Mouse (Mus musculus): ENCODE data around the gene Abcg1.

The Abcg1 gene

DNA sequence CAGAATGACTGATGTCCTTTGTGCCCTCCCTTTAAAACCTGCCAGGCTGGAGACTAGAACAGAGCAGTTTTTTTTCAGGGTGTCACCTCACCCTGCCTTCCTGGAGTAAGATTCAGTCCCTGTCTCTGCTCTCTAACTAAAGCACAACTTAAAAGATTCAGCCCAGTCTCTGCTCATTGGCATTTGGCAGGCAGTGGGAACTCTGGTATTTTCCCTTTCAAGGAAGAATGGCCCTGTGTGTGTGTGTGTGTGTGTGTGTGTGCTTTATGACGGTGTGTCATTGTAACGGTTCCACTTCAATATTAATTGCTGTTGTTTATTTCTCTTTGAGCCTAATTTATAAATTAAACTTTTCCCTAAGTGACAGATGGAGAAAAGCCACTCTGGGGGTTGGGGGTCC lies 14.7 kb upstream of the Abcg1 start:
- no peak for DNase-seq (ENCODE audit: low spot score)

DNA sequence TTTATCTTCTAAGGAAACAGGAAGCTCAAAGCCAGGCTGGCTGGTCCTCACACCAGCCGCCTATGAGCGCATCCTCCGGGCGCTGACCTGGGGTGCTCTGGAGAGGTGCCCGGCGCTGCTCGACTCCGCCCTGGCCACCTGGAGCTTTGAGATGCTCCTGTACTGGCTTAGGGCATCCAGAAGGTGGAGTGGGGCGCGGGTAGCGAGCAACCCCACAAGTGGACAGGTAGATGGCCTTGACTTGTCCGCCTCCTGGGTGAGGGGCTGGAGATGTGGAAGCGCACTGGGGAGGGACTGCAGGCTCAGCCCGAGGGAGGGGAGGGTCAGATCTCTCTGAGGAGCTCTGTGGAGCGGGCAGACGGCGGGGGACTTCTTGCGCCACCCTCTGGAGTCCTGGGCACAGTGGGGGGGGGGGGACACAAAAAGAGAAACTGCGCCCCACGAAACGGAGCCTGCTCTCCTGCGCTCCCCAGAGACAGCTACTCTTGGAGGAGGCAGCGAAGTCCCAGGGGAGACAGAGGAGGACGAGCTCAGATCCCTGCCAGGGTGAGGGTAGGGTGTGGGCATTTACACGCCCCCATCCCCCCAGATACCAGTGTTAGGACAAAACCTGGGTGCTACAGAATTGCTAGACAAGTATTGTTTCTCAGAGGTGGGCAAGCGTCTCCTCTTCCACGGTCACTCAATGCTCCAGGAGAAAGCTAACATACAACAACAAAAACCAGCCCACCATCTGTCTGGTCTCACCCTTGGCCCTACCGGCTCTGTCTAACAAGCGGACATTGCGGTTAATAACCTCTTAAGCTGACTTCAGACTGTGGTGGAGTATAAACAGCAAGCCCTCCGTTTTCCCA lies 643 bp downstream of the Abcg1 start:
- DNase-seq (ENCODE audit: low spot score) = no peak

DNA sequence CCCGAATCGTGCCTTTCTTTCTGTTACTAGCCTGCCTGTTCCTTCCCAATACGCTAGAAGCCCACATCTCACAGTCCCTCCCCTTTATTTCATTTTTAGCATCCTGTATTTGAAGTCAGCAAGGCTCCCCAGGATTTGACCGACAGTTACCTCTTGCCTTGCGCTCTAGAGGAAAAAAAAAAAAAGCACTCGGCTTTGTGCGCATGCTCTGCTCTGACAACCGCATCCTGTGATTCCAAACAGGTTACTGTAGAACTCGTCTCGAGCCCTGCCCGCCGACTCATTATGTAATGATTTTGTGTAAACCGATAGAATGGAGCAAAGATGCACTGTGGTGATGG lies 1.2 kb downstream of the Abcg1 start:
- DNase-seq (ENCODE audit: low spot score) = no peak

GRCm38 (mm10) chr17:31060196-31060587 lies 2.7 kb downstream of the Abcg1 start:
- DNase-seq (ENCODE audit: low spot score) = no peak

GRCm38 (mm10) chr17:31060588-31061345 lies 3.3 kb downstream of the Abcg1 start:
- no peak for DNase-seq (ENCODE audit: low spot score)

DNA sequence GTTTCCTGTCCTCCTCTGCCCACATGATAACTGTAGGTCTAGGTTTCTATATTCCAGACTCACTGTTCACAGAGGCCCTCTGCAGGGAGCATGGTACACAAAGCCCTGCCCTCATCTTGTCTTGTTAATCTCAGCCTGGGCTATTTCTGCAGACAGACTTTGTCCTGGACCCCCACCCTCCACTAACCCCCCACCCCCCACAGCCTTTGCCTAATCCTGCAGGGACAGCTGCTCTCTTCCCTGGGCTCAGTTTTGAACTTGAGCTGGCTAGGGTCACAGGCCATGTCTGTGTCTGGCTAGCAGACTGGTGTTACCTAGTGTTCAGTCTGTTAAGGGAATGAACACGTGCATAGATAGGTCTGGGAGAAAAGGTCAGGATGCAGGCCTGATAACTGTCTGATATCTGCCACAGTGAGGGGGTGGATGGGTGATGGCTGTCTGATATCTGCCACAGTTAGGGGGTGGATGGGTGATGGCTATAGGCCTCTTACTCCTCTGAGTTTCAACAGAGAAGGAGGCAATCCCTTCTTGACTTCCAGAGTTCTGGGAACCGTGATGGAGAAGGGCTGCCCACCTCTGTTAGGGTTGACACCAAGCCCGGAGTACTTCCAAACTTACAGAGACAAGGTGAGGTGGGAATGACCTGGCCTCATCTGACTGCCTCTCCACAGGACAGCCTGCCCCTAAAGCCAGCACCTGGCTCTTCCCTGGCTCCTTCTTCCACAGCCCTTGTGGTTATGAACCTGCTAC lies 4.0 kb downstream of the Abcg1 start:
- DNase-seq (ENCODE audit: low spot score) = no peak

DNA sequence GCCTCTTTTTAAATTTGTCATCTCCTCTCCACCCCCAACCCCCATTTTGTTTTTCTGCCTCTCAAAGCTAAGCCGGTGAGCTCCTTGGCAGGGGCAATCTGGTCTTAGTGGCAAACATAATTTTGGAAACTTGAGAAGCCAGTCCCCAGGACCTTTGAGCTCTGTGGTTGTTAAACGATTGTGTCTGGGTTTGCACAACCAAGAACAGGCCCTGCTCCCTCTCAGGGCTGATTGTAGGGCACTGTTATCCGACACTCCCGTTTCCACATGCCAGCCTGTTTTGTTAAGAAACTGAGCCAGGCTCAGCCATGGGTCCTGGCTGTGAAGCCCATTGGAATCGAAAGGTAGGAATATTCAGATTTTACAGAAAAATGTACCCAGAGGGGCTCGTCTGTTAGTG lies 8.6 kb downstream of the Abcg1 start:
- DNase-seq (ENCODE audit: low spot score) = no peak

GRCm38 (mm10) chr17:31067051-31067450 lies 9.6 kb downstream of the Abcg1 start:
- no peak for DNase-seq (ENCODE audit: low spot score)

DNA sequence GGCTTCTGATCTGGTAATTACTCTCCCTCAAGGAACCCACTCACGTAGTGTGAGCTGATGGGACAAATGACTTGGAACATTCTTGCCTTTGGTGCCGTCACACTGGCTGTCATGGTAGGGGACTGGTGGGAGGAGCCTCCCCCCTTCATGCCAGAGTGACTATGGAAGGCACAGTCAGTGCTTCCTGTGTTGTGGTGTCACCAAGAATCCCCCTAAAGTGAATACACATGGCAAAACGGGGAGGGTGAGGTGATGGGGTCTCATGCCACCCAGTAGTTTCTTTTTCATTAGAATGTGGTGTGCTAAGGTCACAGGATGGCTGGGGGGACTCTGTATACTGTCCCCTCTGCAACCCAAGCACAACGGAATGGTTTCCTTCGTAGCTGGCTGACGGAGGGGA lies 11.6 kb downstream of the Abcg1 start:
- DNase-seq (ENCODE audit: low spot score) = no peak

DNA sequence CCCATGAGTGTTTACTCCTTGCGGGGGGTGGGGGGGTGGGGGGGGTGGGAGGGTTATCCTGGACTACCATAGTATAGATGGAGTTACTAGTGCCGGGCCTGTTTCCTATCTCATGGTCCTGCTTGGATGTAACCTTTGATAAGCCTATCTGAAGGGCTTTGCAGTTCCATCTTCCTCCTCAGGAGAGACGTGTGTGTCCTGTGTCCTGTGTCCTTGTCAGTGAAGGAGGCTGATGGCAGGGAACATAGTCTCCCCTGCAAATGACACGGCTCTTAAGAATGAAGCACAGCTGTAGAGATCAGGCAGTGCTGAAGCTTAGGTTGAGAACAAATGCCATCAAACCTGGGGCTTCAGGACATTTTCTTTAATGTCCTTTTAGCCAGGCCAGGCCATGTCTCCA lies 12.4 kb downstream of the Abcg1 start:
- DNase-seq (ENCODE audit: low spot score) = no peak

DNA sequence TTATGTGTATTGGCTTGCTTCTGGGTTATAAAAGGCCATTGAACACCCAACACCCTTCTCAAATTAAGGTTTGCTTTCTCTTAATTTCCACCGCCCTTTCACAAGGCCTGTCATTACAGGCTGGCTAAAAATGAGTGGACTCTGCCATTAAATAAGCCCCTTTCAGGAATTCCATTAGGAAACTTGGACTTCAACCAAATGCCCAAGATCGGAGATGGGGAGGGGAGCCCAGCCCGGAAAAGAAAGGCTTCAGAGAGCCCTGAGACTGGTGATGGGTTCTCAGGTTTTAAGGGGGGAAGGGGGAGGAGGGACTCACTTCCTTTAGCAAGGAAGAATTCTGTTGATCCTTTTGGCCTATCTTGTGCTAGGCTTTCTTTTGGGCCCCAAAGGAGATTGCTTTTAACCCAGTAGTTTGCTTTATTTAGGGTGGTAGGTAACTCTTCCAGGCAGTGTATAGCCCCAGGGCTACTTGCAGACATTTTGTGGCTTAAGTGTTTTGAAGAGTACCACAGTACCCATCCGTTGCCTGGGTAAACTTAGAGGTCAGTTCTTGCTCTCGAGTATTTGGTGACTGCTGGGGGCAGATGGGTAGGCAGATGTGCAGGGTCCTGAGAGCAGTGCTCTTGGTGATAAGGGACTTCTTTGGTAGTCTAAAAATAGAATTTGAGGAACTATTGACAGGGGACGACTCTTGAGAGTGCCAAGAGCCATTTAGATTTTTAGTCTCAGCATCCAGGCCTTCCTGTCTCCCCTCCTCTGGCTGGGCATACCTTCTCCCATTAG lies 13.1 kb downstream of the Abcg1 start:
- DNase-seq (ENCODE audit: low spot score) = no peak

- no peak for DNase-seq (ENCODE audit: low spot score)
These were observed 14.2 kb downstream of the Abcg1 start for GRCm38 (mm10) chr17:31071421-31072301.

GRCm38 (mm10) chr17:31072872-31073271 lies 15.4 kb downstream of the Abcg1 start:
- no peak for DNase-seq (ENCODE audit: low spot score)

DNA sequence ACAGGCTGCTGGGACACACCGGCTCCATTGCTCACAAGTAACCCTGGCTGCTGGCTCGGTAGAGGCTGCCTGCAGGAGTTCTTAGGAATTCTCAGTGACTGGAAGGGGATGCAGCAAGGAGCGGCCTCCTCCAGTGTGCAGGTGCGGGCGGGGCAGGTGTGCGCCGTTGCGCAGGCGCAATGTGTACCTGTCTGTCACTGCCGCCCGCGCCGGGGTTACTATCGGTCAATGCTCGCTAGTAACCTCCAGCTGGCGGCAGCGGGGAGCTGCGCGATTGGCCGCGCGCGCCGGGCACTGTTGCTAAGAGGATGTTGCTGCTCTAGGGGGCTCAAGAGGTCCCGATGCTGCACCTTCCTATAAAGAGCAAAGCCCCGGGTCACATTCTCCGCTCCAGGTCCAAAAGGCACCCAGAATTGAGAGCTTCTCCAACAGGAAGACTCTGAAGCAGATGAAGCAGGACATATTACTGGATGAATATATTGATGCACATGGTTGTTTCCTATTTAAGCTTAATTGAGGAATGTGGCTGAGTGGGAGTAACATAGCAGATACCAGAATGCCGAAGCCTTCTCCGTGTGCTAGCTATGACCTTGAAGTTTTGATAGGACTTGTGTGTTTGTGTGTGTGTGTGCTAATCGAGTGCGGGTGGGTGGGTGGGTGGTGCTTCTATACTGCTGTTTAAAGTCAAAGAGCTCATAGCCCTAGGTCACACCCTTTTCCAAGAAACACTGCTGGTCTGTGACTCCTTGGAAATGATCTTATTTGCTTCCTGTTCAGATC lies 16.0 kb downstream of the Abcg1 start:
- peak; percentile 61 for DNase-seq (ENCODE audit: low spot score)

- DNase-seq (ENCODE audit: low spot score) = no peak
These were observed 16.6 kb downstream of the Abcg1 start for GRCm38 (mm10) chr17:31074053-31074590.

DNA sequence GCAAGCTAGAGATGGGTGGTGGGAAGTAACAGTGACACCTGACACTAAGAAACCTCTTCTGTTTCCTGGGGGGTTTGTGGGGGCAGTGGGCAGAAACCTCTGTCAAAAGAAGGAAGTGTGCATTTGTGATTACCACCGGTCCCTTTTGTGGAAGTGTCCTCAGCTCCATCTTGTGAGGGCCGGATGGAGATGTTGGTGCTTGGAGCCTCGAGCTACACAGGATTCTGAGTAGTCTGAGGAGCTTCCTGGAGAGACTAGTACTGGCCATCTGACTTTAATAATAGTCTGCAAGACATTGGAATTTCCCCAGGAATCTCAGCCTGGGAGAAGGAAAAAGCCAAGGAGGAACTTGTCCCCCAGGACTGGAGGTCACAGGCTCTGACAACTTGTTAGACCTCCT lies 17.2 kb downstream of the Abcg1 start:
- no peak for DNase-seq (ENCODE audit: low spot score)

DNA sequence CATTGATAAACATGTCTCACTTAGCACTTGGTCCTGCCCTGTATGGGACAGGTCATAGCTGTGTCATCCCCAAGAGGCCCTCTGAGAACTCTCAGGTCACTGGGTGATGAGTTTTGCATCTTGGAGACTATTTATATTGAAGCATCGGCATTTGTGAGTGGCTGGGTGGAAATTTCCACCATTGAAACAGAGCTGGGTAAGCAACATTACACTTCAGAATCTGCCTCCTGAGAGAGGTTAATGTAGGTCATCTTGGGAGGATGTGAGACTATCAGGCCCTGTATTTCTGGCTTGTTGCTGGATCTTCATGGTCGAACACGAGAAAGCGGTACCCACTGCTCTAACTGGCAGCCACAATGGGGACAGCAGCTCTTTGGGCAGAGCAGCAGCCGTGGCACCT lies 18.0 kb downstream of the Abcg1 start:
- DNase-seq (ENCODE audit: low spot score) = no peak

- DNase-seq (ENCODE audit: low spot score) = no peak
These were observed 20.1 kb downstream of the Abcg1 start for GRCm38 (mm10) chr17:31077561-31077960.

- DNase-seq (ENCODE audit: low spot score) = no peak
These were observed 21.1 kb downstream of the Abcg1 start for GRCm38 (mm10) chr17:31078581-31078980.

Data from urinary bladder, postnatal 25 days (tissue).